Mouse (Mus musculus) kidney, adult 2 months (tissue): ENCODE results near the gene Becn1.

Source experiments
- CTCF ChIP-seq: fragments of 200-500 bp; conservative IDR thresholded peaks from 2 replicates; pipeline ENCODE4 v1.5.1; 2011; ENCODE audit warnings: low read depth, mild to moderate bottlenecking, control low read depth, low read length, moderate library complexity, mixed read lengths; ENCODE audit not compliant: insufficient read depth, insufficient read length
- POLR2A ChIP-seq: fragments of 200-500 bp; IDR thresholded peaks from one replicate; pipeline ENCODE4 v1.6.1; 2011; ENCODE audit warnings: low read depth, low read length, control low read depth

GRCm38 (mm10) chr11:101236782-101237181 lies 65.3 kb downstream of the Becn1 start:
- no peak for TF ChIP-seq CTCF
- TF ChIP-seq POLR2A = no peak
